Mouse (Mus musculus) testis, postnatal 10 days (tissue): ENCODE measurements around the gene Elfn1.
A peak's percentile ranks its signal among the peaks of the same experiment; 100 is the strongest.

Source experiments
- DNase-seq: peaks from one replicate; pipeline ENCODE4 v3.0.0; 2021; ENCODE audit warnings: low spot score

Gene Elfn1

DNA sequence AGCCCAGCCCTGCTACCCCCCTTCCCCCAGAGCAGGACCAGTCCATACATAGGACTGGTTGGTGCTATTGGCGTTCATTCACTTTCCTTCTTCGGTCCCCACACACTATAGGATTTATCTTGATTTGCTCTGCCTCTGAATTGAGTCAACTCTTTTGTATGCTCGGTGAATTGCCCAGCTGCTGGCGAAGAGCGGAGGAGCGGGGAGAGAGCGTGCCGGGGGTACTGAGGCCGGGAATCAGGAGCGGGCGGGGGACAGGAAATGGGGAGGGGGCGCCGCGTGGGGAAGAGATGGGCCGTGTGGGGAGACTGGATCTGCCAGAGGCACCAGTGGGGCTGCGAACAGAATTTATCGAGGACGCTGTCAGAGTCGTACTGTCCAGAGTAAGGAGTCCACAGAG is 3.8 kb downstream of the Elfn1 start:
- DNase-seq, result no peak

GRCm38 (mm10) chr5:139912121-139912771 is 4.5 kb downstream of the Elfn1 start:
- no peak for DNase-seq

DNA sequence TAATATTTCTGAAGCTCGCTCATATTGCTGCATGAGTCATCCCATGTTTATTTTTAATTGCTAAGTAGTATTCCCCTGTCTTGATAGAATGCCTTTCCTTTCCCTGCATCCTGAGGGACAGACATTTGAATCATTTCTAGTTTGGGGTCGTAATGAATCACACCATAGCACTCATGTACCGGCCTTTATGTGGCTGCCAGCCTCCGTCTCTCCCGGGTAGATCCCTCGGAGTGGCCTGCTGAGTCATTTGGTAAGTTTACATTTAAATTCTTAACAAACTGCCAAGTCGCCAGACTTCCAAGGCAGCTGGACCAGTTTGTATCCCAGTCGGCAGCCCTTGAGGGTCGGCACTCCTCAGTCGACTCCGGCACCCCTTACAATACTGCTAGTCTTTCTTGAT is 13.9 kb downstream of the Elfn1 start:
- no peak for DNase-seq

DNA sequence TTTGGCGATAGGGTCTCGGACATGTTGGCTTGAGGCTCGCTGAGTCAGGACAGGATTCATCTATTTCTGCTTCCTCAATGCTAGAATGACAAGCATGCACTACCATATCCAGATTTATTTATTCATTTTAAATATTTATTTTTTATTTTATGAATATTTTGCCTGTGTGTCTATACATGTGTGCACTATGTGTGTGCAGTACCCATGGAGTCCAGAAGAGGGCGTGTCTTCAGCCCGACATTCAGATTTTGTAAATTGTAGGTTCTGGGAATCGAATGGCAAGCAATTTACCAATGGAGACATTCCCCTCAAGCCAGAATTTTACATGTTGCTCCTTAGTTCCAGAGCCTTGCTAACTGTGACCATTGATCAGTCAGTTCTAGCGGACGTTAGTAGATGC is 16.1 kb downstream of the Elfn1 start:
- no peak for DNase-seq

- no peak for DNase-seq
Measured at GRCm38 (mm10) chr5:139930102-139930501, 22.4 kb downstream of the Elfn1 start.

GRCm38 (mm10) chr5:139930927-139931351 is 23.2 kb downstream of the Elfn1 start:
- no peak for DNase-seq

DNA sequence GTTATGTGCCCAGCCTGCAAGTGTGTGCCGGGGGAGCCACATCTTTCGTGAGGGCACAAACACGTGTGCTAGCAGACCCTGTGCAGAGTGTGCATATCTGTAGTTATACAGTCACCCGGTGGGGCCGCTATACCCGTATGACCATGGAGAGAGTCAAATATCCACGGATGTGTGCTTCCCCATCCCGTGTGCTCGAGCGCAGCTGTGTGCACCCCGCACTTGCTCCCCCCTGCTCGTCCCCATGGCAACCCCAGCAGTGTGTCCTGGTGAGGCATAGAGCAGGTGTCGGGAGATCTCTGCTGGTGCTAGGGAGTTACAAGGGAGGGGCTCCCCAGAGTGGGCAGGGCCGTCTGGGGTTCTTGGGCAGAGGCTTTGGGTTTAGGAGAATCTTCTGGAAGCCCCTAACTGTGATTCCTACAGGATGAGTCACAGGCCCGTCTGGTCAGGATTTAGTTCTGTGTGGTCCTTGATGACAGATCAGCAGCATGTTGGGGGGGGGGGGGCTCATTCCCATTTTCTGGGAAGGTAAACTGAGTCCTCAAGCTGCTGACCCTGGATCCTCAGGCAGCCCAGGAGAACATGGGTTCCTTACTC is 24.3 kb downstream of the Elfn1 start:
- DNase-seq, result no peak

- DNase-seq, result peak; percentile 80
Measured at GRCm38 (mm10) chr5:139932595-139933271, 25.0 kb downstream of the Elfn1 start.

GRCm38 (mm10) chr5:139933476-139933875 is 25.7 kb downstream of the Elfn1 start:
- DNase-seq, result no peak

DNA sequence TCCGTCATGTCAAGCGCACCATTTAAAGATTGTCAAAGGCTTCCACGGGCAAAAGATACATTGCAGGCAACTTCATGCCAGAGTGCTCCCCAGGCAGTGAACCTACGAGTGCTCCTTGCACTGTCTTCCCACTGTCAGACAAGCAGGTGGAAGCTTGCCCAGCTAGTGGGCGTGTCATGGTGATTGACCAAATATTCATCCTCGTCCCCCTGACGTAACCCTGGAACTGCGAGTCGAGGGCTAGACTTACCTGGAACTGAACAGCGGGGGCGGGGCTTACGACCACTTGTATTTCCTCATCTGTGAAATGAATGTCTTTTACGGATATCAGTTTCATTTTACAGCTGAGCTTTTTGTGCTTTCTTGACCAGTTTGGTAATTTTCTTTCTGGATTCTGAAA is 28.7 kb downstream of the Elfn1 start:
- DNase-seq, result no peak

DNA sequence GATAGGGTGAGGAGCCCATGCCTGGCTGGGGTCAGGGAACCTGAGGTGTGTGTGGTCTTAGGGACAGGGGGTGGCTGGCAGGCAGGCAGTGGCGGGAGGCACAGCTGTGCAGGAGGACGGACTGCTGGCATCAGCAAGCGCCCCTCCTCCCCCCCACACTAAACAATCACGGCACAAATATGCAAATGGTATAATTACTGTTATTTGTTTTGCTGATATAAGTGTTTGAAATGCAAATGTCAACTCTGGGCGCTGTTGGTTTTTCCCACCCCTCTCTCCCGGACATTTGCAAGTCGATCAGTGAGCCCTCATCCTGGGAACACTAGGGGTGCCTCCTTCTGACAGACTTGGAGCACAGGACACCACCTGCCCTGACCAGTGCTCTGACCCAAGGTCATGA is 37.0 kb downstream of the Elfn1 start:
- DNase-seq, result no peak

GRCm38 (mm10) chr5:139945715-139946364 is 38.1 kb downstream of the Elfn1 start:
- DNase-seq, result no peak

GRCm38 (mm10) chr5:139947446-139947845 is 39.7 kb downstream of the Elfn1 start:
- DNase-seq, result no peak

DNA sequence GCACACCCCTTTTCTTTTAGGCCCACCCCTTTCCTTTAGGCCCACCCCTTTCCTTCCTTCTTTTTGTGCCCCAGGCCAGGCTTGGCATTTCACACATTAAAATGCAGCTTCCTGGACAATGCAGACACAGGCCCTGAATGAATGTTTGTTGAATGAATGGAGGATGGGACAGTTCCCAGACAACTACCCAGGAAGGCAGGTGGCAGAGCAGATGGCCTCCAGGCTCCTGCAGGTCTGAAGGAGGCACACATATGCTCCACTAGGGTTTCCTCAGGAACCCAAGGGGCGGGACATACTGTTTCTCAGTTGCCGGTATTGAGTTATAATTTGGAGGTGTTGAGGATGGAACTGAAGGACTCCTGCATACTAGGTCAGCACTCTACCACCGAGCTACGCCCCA is 40.8 kb downstream of the Elfn1 start:
- no peak for DNase-seq

DNA sequence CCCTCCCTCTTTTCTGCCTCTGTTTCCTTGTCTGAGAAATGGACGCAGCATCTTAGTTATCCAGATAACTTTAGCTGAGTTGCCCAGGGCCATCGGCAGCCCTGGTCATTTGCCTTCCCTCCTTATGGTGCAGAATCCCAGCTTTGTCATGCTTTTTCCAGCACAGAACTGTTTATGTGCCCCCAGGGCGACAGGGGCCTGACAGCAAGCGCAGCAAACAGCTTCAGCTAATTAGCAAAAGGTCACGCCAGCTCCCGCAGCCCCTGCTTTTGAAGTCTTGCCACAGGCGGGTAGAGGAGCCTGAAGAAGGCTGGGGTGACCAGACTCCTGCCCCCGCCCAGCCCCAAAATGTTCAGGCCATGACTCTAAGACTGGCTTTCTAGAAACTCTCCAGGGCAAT is 41.6 kb downstream of the Elfn1 start:
- DNase-seq, result no peak

GRCm38 (mm10) chr5:139949975-139950578 is 42.3 kb downstream of the Elfn1 start:
- no peak for DNase-seq

DNA sequence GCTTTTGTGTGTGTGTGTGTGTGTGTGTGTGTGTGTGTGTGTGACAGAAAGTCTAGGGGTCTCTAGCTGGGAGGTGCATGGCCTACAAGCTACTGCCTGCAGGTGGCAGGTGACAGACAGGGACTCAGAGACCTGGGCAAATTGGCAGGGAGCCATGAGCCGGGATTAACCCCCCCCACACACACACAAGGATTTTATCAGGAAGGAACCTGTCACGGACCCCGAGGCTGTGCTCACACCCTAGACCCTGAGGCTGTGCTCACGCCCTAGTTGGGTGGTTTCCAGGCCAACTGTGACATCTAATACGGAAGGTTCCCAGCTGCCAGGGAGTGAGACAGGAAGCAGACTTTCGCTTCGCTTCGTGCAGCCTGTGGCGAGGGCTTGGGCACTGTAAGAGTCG is 49.1 kb downstream of the Elfn1 start:
- peak; percentile 63 for DNase-seq

DNA sequence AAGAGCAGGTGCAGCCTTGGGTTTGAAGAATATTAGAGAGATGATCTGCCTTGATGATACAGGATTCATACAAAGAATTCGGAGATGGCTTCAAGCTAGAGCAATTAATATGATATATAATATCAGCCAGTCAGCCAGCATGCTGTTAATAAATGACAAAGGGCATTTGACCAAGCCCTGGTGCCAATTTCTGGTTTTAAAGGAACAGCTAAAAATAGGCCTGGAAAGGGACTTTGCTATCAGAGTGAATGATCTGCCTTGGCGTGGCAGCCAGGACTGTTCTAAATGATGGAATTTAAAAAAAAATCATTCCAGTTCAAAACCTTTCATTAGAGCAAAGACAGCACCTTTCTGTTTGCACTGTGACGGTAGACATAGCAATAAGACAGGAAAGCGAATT is 52.0 kb downstream of the Elfn1 start:
- DNase-seq, result no peak

DNA sequence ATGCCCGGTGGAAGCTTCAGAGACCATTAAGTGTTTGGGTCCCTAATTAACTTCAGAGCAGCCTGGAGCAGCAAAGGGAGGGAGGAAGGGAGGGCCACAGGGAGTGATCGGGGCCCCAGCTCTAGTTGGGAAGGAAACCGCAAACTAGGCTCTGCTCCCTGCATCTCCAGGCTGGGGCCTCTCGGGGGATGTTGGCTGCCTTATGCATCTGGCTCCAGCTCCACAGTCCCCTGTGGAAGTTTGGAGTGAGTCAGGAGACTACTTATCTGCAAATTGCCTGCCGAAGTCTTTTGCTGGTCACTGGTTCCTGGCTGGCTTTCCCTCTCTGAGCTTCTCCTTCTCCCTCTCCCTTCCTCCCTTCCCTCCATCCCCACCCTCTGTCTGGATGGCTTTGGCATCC is 56.6 kb downstream of the Elfn1 start:
- DNase-seq, result no peak

DNA sequence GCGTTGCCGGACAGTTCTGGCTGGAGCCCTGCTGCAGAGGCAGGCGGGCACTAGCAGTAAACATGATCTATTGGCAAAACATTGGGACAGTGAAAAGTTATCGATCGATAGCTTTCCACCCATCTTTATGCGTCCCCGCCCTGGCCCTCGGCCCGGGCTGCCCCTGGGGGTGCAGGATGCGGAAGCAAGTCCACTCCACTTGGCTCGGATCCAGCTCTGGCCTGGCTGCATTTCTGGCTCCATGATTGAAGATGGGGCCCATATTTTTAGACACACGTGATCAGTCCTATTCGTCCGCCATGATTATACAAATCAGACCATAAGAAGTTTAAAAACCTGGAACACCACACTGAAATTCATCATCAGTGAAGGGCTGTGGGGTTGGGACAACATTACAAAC is 57.9 kb downstream of the Elfn1 start:
- DNase-seq, result peak; percentile 67

- DNase-seq, result no peak
Measured at GRCm38 (mm10) chr5:139969151-139969948, 61.6 kb downstream of the Elfn1 start.

GRCm38 (mm10) chr5:139970186-139970631 is 62.5 kb downstream of the Elfn1 start:
- DNase-seq, result peak; percentile 62
